Mouse (Mus musculus) right cerebral cortex, adult 18-20 months (tissue): Measurements from ENCODE around the gene Dppa5a.
"Not testable (repeated sequence)": the region's sequence is repeated elsewhere in the genome, so short reads cannot be mapped to it uniquely, and the experiment has no call there.

Source experiments
- DNase-seq: peaks from one replicate; pipeline ENCODE4 v3.0.0; 2022; ENCODE audit warnings: mixed read lengths

Dppa5a gene

DNA sequence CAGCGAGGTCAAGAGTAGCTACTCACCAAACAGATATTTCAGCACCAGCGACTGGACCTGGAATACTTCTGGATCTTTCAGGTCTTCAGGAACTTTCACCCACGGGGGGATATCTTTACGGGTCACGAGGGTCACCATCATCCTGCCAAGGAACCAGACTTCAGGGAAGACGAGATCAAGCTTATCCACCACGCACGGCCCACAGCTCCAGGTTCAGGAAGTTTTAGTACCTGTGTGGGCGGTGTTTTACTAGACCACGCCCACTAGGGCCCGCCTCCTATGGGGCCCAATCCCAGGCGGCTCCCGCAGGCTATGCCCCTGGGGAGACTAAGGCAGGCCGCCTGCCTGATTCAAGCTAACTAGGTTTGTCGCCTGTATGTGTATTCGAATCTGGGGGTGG lies at the start of gene Dppa5a:
Gene Dppa5a (minus strand): TSS at position 219 of the 400 bp plus-strand sequence.
- not testable (repeated sequence) for DNase-seq

GRCm38 (mm10) chr9:78401596-78401995 lies 33.6 kb upstream of the Dppa5a start:
- DNase-seq, result no peak

DNA sequence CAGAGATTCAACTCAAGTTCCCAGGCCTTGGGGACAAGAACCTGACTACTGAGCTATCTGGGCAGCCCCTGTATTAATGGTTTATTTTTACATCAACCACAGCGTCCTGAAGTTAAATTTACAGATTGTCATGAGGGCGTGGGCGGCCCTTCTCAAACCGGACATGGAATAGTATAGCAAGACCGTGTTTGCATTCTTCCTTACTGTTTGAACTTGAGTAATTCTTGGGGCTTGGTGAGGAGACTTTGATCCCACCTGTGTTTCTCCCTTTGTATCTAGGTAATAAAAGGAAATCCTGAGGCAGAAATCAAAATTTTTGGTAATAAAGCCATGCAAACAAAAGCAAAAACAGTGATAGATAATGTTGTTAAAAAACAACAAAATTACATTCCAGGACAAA lies 32.6 kb upstream of the Dppa5a start:
- no peak for DNase-seq

GRCm38 (mm10) chr9:78396517-78396916 lies 28.5 kb upstream of the Dppa5a start:
- no peak for DNase-seq

GRCm38 (mm10) chr9:78395630-78396351 lies 27.8 kb upstream of the Dppa5a start, which contains the start of gene Ddx43:
Gene Ddx43, plus strand, starts transcription at chr9:78395777.
- peak; percentile 8 for DNase-seq

DNA sequence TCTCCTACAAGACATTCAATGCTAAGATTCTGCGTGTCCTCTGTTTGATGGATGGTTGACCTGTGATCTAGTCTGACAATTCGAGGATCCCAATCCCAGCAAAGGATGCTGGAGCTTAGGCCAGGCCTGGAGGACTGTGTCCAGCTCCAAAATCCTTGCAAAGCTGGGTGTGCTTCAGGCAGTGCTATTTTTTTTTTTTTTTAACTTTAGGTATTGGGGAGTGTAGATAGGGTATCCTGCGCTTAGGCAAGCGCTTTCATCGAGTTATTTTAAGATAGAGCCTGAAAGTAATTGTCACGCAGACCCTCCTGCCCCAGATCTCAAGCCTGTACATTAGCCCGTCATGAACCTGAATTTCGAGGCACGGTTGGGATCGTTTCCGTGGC lies 27.3 kb upstream of the Dppa5a start:
- DNase-seq, result no peak

- DNase-seq, result peak; percentile 4
Observed at GRCm38 (mm10) chr9:78394602-78395001, 26.6 kb upstream of the Dppa5a start.

- no peak for DNase-seq
Observed at GRCm38 (mm10) chr9:78393741-78394140, 25.8 kb upstream of the Dppa5a start.

- DNase-seq, result no peak
Observed at GRCm38 (mm10) chr9:78389981-78390380, 22.0 kb upstream of the Dppa5a start.

- no peak for DNase-seq
Observed at GRCm38 (mm10) chr9:78386947-78387346, 19.0 kb upstream of the Dppa5a start.

- DNase-seq, result no peak
Observed at GRCm38 (mm10) chr9:78385893-78386292, 17.9 kb upstream of the Dppa5a start.

DNA sequence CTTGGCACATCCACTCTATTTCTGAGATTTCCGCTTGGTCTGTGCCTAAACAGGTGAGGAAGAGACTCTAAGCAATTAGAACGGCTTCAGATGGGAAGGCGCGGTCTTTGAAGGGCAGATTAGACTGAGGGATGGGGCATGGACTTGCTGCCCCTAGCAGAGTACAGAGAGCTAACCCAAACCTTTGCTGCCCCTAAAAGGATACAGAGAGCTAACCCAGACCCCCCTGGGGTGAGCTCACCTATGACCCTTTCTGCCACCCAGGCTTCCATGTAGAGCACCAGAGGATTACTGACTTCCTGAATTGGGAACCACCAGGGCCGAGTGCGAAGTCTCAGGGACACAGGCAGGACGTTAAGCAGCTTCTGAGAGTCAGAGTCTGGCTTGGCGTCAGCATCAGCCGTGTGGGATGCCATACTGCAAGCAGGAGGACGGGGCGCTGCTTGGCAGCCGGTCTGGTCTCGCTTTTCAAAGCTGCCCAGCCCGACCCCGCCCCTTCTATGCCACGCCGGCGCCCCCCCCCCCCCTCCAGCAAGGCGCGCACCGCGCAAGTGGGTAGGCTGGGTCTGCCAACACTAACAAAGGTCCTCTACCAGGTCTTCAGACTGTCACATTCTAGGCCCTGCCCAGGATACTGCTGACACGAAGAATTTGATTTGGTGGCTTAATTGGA lies 10.3 kb upstream of the Dppa5a start, which contains the start of gene Ooep:
Gene Ooep (minus strand): TSS at position 613 of the 673 bp plus-strand sequence.
- peak; percentile 3 for DNase-seq

DNA sequence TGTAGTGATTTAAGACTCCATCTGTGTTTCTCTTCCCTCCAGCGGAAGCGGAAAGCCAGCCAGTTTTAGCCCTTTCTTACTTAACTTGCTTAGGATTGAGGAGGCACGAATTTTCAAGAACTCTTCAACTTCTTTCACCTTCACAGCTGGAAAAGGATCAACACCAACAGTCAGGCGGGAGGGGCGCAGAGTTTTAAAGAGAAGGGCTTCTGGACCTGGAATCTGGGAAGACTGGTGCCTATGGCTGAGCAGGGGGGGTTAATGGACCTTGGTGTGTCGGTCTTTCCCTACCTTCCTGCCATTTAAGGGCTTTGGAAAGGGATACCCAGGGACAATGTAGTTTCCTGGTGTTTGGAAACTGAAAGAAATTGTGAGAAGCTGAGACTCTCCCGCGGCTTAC lies 9.6 kb upstream of the Dppa5a start:
- DNase-seq, result no peak

GRCm38 (mm10) chr9:78375486-78375885 lies 7.5 kb upstream of the Dppa5a start:
- no peak for DNase-seq

DNA sequence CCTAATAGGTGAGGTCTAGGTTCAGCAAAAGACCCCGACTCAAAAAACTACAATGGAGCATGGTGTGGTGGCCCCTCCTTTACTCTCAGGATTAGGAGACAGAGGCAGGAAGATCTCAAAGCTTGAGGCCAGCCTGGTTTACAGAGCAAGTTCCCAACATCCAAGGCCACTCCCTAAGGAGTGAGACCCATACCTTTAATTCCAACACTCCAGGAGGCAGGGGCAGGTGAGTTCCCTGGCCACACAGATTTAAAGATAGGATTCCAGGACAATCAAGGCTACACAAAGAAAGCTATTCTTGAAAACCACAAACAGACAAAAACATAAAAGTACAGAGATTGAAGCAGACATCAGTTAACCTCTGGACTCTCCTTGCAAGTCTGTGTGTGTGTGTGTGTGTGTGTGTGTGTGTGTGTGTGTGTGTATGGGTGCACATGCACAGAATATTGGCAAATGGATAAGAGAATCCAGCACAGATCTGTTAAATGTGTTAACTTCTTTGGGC lies 7.0 kb upstream of the Dppa5a start:
- no peak for DNase-seq

GRCm38 (mm10) chr9:78374397-78374796 lies 6.4 kb upstream of the Dppa5a start:
- DNase-seq, result no peak

- DNase-seq, result no peak
Observed at GRCm38 (mm10) chr9:78372827-78373504, 5.0 kb upstream of the Dppa5a start.

- DNase-seq, result no peak
Observed at GRCm38 (mm10) chr9:78371441-78371840, 3.5 kb upstream of the Dppa5a start.

DNA sequence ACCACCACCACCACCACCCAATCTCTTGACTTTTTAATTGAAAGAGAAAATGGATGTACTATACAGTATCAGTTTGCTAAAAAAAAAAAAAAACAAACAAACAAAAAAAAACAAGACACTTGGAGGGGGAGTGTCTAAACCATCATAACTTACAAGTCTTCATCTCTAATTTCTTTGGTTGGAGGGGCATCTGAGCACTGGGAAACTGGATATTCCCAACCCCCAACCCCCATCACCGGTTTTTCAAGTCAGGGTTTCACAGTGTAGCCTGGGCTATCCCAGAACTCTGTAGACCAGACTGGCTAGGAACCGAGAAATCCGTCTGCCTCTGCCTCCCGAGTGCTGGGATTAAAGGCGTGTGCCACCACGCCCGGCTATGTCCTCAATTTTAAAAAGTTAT lies 1.8 kb upstream of the Dppa5a start:
- DNase-seq, result no peak

DNA sequence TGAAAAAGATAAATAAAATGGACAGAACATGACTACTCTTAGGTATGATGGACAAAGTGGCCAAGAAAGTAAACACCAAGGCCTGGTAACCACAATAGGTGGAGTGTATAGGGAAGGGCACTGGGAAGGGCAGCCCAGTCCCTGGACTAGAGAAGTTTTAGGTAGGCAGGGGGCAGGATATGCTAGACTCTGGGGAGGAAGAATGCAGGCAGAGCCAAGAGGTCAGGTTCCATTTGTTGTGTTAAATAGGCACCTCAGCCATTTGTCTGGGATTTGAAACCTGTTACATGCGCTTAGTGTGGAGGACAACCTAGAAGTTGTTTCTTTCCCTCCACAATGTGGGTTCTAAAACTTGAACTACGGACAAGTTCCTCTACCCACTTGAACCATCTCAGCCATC lies 1.4 kb upstream of the Dppa5a start:
- no peak for DNase-seq

DNA sequence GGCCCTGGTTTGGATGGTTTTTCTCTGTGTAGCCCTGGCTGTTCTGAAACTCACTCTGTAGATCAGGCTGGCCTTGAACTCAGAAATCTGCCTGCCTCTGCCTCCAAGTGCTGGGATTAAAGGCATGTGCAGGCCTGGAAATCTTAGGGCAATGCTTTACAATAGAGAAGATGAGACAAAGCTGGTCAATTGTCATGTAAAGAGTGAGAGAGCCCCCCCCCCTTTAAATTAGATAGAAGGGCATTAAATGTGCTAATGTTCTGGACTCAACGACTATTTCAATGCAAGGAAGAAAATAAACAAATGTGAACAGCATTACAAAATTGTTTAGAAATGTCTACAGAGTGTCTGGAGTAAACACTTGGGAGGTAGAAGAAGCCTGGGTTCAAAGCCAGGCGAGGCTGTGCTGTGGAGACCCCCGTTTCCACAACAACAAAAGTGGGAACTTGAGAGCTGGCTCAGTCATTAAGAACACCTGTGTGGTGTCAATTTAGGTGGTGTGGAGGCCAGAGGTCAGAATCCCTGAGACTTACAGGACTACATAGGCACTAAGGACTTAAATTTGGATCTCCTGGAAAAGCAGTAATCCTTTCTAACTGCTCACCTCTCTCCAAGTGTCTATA lies 805 bp upstream of the Dppa5a start:
- DNase-seq, result no peak

- DNase-seq, result no peak
Observed at GRCm38 (mm10) chr9:78365850-78366544, 2.0 kb downstream of the Dppa5a start.
